Mouse (Mus musculus) cerebral cortex, adult 2 months (tissue): ENCODE data around the gene Inafm1.

Experiments
- WGBS: fragments of 180-500 bp; shearing (Covaris S2); methylation state at CpG from one replicate; pipeline ENCODE4 v1.1.7; 2018; 5-methylcytosine and 5-hydroxymethylcytosine counted together

The Inafm1 gene

GRCm38 (mm10) chr7:16263015-16263787 lies 10.2 kb downstream of the Inafm1 start:
- 18% methylated on average over 8 of the region's 8 CpGs for WGBS

GRCm38 (mm10) chr7:16261097-16261496 lies 12.3 kb downstream of the Inafm1 start:
- 85% methylated on average over 1 of the region's 1 CpGs for WGBS

DNA sequence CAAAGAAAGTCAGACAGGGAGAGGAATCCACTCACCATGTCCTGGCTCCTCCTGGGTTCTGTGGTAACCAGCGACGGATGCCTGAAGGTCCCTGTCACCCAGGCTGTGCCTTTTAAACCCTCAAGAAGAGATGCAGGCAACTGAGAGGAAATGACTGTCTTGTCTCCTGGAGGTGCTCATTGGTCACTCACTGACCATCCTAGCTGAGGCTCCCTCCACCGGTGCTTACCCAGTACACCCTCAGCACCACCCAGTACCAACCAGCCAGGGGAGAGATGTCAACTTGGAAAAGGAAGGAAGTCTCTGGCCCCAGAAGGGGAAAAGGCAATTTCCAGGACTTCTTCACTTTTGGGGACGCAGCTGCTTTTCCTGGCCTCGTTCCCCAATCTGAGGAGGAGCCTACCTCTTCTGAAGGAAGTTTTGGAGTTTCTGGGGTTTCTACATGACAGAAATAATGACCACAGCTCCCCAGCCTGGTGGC lies 14.3 kb downstream of the Inafm1 start, which contains the start of gene C5ar1:
Gene C5ar1, minus strand, starts transcription at position 431 of the 481 bp plus-strand sequence.
- 85% methylated on average over 5 of the region's 5 CpGs for WGBS

GRCm38 (mm10) chr7:16257830-16258229 lies 15.6 kb downstream of the Inafm1 start:
- WGBS = 89% methylated on average over 11 of the region's 11 CpGs

DNA sequence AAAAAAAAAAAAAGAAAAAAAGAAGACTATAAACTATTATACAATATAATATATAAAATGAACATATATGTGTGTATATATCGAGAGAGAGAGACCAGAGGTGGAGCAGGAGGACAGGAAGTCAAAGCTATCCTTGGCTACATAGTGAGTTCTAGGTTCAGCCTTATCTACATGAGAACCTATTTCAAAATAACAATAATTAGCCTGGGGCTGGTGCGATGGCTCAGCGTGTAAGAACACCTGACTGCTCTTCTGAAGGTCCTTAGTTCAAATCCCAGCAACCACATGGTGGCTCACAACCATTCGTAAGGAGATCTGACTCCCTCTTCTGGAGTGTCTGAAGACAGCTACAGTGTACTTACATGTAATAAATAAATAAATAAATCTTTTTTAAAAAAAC lies 17.5 kb downstream of the Inafm1 start:
- WGBS = 94% methylated on average over 4 of the region's 4 CpGs

DNA sequence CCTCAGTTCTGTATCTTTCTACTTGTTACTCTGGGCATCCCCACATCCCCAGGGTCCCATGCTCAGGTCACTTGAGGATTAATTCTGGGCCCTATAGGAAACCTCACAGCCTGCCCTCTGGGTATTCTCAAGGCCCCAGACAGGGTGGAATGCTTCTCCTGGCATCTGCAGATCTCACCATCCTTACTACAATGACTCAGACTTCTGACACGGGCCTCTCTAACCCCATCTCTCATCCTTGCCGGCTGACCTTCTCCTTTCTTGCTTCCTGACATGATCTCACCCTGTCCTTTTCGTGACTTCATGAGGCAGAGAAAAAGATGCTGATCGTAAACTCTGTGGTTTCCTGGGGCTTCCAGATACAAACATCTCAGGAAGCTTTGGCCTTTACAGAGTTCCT lies 19.2 kb downstream of the Inafm1 start:
- WGBS = 71% methylated on average over 4 of the region's 4 CpGs

GRCm38 (mm10) chr7:16250687-16251086 lies 22.7 kb downstream of the Inafm1 start:
- WGBS = 82% methylated on average over 5 of the region's 5 CpGs

DNA sequence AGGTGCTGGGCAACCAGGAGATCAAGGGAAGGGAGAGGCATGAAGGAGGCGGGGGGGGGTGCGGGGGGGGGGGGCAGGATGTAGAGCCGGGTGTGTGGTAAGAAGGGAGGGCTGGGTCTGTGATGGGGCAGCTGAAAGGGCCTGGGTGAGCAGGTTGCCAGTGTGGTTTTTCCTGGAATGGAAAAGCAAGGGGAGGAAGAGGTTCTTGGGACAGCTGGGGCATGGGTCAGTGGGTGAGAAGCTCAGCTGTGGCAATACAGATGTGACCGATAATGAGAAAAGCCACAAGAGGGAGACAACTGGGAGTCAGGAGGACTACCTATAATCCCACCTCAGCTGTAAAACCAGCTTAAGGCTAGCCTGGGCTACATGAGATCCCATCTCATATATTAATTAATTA lies 27.5 kb downstream of the Inafm1 start:
- WGBS = 43% methylated on average over 3 of the region's 4 CpGs

DNA sequence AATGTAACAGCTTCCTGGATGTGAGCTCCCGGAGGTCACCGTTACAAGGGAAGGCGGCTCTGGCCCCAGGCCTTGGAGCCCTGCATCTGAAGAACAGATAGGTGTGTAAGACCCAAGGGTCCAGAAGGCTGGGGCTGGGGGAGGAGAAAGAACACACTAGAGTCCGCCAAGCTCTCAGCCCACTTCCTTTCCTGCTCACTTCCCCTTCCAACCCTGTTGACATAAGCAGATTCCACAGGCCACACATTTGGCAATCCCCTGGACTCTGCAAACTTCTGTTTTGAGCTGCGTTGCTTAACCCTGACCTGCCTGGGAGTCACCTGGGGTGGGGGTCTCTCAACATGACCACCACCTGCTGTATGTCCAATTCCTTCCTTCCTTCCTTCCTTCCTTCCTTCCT lies 29.4 kb downstream of the Inafm1 start, which contains the start of gene C5ar2:
Gene C5ar2, minus strand, starts transcription at position 88 of the 400 bp plus-strand sequence.
- 70% methylated on average over 5 of the region's 5 CpGs for WGBS

GRCm38 (mm10) chr7:16242198-16242597 lies 31.2 kb downstream of the Inafm1 start:
- WGBS = 78% methylated on average over 6 of the region's 6 CpGs

GRCm38 (mm10) chr7:16241787-16242186 lies 31.6 kb downstream of the Inafm1 start:
- WGBS = 80% methylated on average over 11 of the region's 11 CpGs

GRCm38 (mm10) chr7:16240978-16241303 lies 32.5 kb downstream of the Inafm1 start:
- WGBS = 93% methylated on average over 1 of the region's 1 CpGs

- 86% methylated on average over 7 of the region's 7 CpGs for WGBS
These were observed 33.0 kb downstream of the Inafm1 start for GRCm38 (mm10) chr7:16240281-16240977.

GRCm38 (mm10) chr7:16239554-16239997 lies 33.8 kb downstream of the Inafm1 start:
- 66% methylated on average over 9 of the region's 9 CpGs for WGBS

- WGBS = 68% methylated on average over 5 of the region's 5 CpGs
These were observed 43.5 kb downstream of the Inafm1 start for GRCm38 (mm10) chr7:16229869-16230268.
